Mouse (Mus musculus) C2C12 (cell line): ENCODE measurements at regions not wholly inside any gene's neighbourhood (a gene's known extent, or its start where the extent isn't known, plus 50 kb on each side); places are given as distances from the start of the nearest gene placed in this dataset.

ENCODE experiments used
- CTCF ChIP-seq: IDR thresholded peaks from one replicate; pipeline ENCODE4 v1.5.1; 2011; ENCODE audit not compliant: control insufficient read depth, insufficient read depth, insufficient read length
- MAX ChIP-seq: IDR thresholded peaks from one replicate; pipeline ENCODE4 v1.6.1; 2011; ENCODE audit warnings: mild to moderate bottlenecking, control low read depth
- USF1 ChIP-seq: IDR thresholded peaks from one replicate; pipeline ENCODE4 v1.6.1; 2011; ENCODE audit warnings: low read depth, mild to moderate bottlenecking, control low read depth, moderate library complexity

DNA sequence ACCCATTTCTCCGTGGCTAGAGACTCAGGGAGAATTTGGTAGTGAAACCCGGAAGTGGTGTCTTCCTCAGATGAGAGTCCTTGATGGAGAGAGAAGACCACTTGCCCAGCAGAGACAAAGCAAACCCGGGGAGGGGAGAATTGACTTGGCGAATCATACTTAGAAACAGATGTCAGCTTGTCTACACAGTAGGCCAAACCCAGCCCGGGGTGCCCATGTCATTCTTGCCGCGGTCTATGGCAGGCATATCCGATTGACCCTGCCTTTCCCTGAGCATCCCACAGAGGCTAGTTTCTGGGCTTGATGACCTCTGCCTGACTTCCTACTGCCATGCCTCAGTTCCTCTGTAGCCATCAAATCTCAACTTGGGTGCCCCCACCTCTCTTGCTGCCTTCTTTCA is 226.4 kb upstream of the Tprg start:
- TF ChIP-seq CTCF (no peak), MAX (no peak), USF1 (no peak)
